Mouse (Mus musculus): Measurements from ENCODE around the gene Gm20388.
"Not testable (repeated sequence)": the region's sequence is repeated elsewhere in the genome, so short reads cannot be mapped to it uniquely, and the experiment has no call there.

Gene Gm20388

GRCm38 (mm10) chr8:121126191-121126590, 1215.5 kb downstream of the Gm20388 start:
- DNase-seq, result no peak

DNA sequence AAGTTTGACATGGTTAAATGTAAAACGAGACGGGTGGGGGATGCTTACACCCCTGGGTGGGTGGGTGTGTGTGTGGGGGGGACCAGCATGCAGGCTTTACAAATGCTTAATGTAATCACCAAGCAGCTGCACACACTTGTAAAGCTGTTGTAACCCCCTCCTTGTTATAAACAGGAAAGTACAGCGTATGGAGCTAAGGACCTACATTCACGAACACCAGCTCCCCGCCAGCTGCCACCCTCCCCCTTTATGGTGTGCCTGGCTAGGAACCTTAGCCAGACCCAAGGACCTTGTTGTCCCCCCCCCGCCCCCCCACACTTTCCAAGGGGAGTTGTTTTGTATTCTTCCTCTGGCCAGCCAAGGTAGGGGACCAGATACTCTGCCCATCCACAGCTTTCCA, 1216.1 kb downstream of the Gm20388 start:
- DNase-seq, result no peak

- DNase-seq, result peak; percentile 43
Observed at GRCm38 (mm10) chr8:121127291-121127701, 1216.7 kb downstream of the Gm20388 start.

GRCm38 (mm10) chr8:121127756-121128375, 1217.2 kb downstream of the Gm20388 start, which contains the start of gene Foxl1:
Foxl1 (plus strand) TSS chr8:121127940.
- DNase-seq, result no peak

GRCm38 (mm10) chr8:121128531-121129264, 1218.1 kb downstream of the Gm20388 start:
- no peak for DNase-seq

GRCm38 (mm10) chr8:121129265-121129940, 1218.8 kb downstream of the Gm20388 start:
- DNase-seq, result no peak

DNA sequence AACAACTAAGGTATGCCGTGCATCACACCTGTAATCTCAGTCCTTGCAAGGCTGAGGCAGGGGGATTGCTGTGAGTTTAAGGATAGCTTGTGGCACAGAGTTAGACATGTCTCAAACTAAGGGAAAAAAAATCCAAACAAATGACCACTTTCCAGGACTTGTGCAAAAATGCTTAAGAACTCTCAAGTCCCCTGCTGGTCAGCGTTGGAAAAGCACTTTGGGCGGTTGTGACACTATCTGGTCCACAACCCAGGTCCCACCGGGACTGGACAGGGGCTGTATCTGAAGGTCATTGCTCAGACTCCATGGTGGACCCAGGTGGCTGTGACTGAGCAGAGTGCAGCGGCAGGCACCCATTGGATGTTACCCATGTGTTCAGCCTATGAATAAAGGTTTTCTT, 1219.9 kb downstream of the Gm20388 start:
- peak; percentile 51 for DNase-seq

DNA sequence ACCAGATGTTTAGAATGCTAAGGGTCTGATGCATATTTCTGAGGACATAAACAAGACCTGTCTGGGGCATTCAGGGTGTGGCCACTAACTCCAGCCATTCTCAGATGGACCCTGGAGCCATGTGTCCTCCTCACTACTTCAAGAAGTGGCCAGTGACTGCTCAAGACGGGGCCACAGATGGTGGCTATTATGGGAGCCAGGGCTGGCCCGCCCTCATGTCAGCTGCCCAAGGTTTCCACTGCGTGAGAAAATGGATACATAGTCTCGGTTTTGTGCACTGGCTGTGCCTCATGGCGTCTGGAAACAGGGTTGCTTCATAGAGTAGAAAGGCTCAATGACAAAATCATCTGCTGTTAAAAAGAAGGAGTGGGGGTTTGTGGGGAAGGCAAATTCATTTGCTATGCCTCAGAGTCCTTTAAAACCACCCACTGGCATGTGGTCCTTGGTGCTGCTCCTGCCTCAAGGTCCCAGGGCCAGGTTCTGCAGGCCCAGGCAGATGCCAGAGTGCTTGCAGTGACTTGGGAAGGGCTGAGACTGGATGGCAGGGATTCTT, 1222.4 kb downstream of the Gm20388 start:
- no peak for DNase-seq

GRCm38 (mm10) chr8:121134102-121134501, 1223.5 kb downstream of the Gm20388 start:
- DNase-seq, result no peak

- DNase-seq, result no peak
Observed at GRCm38 (mm10) chr8:121134512-121134911, 1223.9 kb downstream of the Gm20388 start.

DNA sequence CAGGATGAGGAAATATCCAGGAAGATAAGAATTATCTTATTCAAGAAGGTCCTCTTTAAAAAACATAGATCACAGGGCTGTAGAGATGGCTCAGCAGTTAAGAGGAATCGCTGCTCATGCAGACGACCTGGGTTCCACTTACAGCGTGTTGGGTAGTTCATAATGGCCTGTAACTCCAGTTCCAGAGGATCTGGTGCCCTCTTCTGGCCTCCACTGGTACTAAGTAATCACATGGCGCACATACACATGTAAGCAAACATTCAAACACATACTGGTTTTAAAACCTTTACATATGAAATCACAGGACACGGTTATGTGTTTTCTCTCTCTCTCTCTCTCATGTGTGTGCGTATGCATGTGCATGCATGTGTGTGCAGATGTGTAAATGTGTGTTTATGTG, 1226.2 kb downstream of the Gm20388 start:
- DNase-seq, result no peak

DNA sequence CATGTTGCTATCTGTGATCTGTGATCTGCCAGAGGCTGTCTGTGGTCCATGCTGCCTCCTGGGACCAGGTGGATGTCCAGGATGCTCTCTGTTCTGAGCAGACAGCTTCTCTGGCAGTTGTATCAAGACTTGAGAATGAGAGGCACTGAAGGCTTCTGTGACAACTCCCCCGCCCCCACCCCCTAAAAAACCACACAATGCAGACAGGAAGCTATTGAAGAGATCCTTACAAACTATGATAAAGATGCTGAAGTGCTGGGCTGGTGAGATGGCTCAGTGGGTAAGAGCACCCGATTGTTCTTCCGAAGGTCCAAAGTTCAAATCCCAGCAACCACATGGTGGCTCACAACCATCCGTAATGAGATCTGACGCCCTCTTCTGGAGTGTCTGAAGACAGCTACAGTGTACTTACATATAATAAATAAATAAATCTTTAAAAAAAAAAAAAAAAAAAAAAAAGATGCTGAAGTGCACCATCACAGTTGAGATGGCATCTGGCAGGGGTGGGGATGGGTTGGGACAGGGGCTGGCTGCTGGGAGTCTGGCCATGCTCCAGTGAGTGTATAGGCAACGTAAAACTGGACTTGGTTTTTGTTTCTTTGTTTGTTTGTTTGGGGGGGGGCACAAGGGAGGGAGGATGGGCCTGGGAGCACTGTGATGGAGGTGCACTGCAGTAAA, 1235.0 kb downstream of the Gm20388 start:
- DNase-seq, result not testable (repeated sequence)

DNA sequence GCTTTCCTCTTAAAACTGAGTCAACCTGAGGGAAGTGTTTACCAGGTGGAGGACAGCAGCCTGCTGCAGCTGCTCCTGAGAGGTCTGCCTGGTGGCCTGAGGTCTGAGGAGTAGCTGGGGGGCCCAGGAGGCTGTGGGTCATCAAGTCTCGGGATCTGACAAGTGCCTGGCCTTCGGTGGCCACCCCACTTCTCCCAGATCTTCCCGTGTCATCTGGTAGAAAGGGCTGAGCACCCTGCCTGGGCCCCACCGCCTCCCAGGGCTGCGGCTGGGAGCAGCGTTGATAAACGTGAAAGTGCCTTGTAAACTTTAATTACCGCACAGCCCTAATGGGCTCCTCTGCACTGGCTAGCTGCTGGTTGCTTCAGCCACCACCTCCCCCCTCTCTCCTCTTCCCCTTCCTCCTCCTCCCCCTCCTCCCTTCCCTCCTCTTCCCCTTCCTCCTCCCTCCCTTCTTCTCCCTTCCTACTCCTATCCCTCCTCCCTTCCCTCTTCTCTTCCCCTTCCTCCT, 1238.0 kb downstream of the Gm20388 start:
- no peak for DNase-seq

GRCm38 (mm10) chr8:121152394-121152793, 1241.8 kb downstream of the Gm20388 start:
- peak; percentile 65 for DNase-seq

DNA sequence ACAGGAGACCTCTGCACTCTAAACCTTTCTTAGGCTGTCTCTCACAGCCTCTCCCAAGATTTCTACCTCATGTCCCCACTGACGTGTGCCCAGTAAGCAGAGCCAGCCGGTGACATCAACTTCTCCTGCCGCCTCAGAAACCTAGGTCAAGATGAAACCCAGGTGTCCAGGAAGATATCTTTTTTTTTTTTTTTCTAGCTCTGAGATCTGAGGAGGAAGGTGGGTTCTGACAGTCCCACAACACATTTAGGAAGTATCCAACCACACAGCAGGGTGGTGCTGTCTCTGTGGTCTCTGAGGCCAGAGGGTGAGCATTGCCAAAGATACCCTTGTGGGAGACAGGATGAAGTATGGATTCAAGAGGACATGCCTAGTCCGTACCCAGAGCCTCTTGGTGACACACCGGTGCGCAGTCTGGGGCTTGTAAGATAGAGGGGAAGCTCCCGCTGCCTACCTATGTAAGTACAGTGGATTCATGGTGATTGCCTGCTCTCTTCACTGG, 1246.4 kb downstream of the Gm20388 start:
- no peak for DNase-seq

- DNase-seq, result no peak
Observed at GRCm38 (mm10) chr8:121158812-121159211, 1248.2 kb downstream of the Gm20388 start.

GRCm38 (mm10) chr8:121161437-121161836, 1250.8 kb downstream of the Gm20388 start:
- DNase-seq, result no peak

DNA sequence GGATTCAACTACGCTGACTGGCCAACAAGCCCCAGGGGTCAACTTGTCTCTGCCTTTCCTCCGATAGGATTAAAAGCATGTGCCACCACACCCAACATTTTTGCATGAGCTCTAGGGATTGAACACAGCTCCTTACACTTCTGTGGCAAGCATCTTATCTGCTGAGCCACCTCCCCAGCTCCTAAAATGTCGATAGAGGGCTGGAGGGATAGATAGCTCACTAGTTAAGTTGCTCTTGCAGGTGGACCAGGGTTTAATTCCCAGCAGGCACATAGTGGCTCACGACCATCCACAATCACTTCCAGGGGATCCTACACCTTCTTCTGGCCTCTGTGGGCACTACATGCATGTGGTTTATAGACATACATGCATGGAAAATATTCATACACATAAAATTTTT, 1251.8 kb downstream of the Gm20388 start:
- no peak for DNase-seq

GRCm38 (mm10) chr8:121162906-121163695, 1252.5 kb downstream of the Gm20388 start:
- no peak for DNase-seq

DNA sequence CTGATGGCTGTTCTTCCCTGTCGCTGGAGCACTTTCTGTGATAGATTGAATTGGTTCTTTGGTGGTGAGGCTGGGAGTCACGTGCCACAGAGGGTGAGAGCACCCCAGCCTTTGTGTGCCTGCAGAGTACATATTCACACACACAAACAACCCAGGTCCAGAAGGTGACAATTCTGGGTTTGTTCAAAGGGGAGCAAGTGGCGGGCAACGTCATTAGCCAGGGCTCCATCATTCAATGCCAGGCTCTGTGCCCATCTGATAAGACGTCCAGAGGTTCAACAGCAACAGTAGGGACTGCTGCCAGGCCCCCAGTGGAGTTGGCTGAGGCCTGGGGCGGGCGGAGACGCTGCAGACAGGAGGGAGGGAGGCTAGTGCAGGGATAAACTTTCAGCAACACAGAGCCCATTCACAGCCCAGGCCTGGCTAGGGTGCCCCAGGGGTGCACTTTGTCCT, 1253.4 kb downstream of the Gm20388 start:
- DNase-seq, result peak; percentile 68

- DNase-seq, result no peak
Observed at GRCm38 (mm10) chr8:121168033-121168432, 1257.4 kb downstream of the Gm20388 start.

DNA sequence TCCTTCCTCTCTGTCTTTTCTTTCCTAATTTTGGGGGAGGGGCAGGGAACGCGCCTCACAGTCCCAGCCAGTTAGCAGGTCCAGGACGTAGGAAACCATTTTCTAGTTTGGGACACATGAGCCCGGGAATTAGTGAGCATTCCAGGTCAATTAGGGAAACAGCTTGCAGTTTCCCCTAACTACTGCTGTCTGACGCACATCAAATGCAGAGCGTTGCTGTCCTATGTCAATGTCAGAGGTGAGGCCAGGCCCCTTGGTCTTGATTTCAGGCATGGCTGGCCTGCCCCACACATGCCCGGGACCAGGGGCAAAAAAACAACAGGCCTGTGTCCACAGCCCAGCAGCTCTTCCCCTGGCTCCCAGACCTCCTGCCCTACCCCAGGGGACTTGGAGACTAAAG, 1259.5 kb downstream of the Gm20388 start:
- DNase-seq, result no peak
